Mouse (Mus musculus): ENCODE results near the gene Ptprt. TPM values are rescaled to one million over a fixed set of nuclear protein-coding genes. Genes with fewer than 3 reads are reported as not detected.

Gene Ptprt
- polyA plus RNA-seq, 1 experiment: 0.01 TPM

- H3K36me3 ChIP-seq (replicated peaks; ENCODE audit: low read length): no peaks in the 10 kb centered on the region
- H3K27me3 ChIP-seq (replicated peaks): no peaks in the 10 kb centered on the region
- H3K4me3 ChIP-seq (replicated peaks): no peak overlapping the region
- H3K9me3 ChIP-seq: peaks cover 46% of the 10 kb centered on the region
- TF ChIP-seq FLI1 (IDR thresholded peaks at IDR 0.05; ENCODE audit: low read length): no peak
- TF ChIP-seq GATA1 (IDR thresholded peaks at IDR 0.05; ENCODE audit: borderline replicate concordance, low read length): no peak
- no peaks in the 10 kb centered on the region for H3K4me1 ChIP-seq
These were observed 217.8 kb downstream of the Ptprt start for GRCm38 (mm10) chr2:162443106-162443505.

GRCm38 (mm10) chr2:162436646-162437045 is 224.3 kb downstream of the Ptprt start:
- Histone ChIP-seq H3K4me1 (no peaks in the 10 kb centered on the region), H3K9me3 (peaks cover 24% of the 10 kb centered on the region), H3K27me3 (replicated peaks) (no peaks in the 10 kb centered on the region), H3K36me3 (replicated peaks; ENCODE audit: low read length) (no peaks in the 10 kb centered on the region), H3K4me3 (replicated peaks) (no peak overlapping the region)
- no peak for TF ChIP-seq GATA1 (IDR thresholded peaks at IDR 0.05; ENCODE audit: borderline replicate concordance, low read length)
- TF ChIP-seq FLI1 (IDR thresholded peaks at IDR 0.05; ENCODE audit: low read length): no peak

- TF ChIP-seq GATA1 (IDR thresholded peaks at IDR 0.05; ENCODE audit: borderline replicate concordance, low read length): no peak
- Histone ChIP-seq H3K4me3 (replicated peaks) (no peak overlapping the region), H3K9me3 (peaks cover 47% of the 10 kb centered on the region), H3K4me1 (no peaks in the 10 kb centered on the region), H3K27me3 (replicated peaks) (no peaks in the 10 kb centered on the region), H3K36me3 (replicated peaks; ENCODE audit: low read length) (no peaks in the 10 kb centered on the region)
These were observed 230.8 kb downstream of the Ptprt start for GRCm38 (mm10) chr2:162430171-162430570.

GRCm38 (mm10) chr2:162426114-162426513 is 234.8 kb downstream of the Ptprt start:
- Histone ChIP-seq H3K4me1 (no peaks in the 10 kb centered on the region), H3K9me3 (peaks cover 69% of the 10 kb centered on the region), H3K27me3 (replicated peaks) (no peaks in the 10 kb centered on the region), H3K36me3 (replicated peaks; ENCODE audit: low read length) (no peaks in the 10 kb centered on the region), H3K4me3 (replicated peaks) (no peak overlapping the region)
- TF ChIP-seq FLI1 (IDR thresholded peaks at IDR 0.05; ENCODE audit: low read length) (no peak), GATA1 (IDR thresholded peaks at IDR 0.05; ENCODE audit: borderline replicate concordance, low read length) (no peak)

GRCm38 (mm10) chr2:162418181-162418580 is 242.8 kb downstream of the Ptprt start:
- peaks cover 57% of the 10 kb centered on the region for H3K9me3 ChIP-seq
- H3K27me3 ChIP-seq (replicated peaks): no peaks in the 10 kb centered on the region
- no peaks in the 10 kb centered on the region for H3K36me3 ChIP-seq (replicated peaks; ENCODE audit: low read length)
- no peaks in the 10 kb centered on the region for H3K4me1 ChIP-seq
- TF ChIP-seq GATA1 (IDR thresholded peaks at IDR 0.05; ENCODE audit: borderline replicate concordance, low read length): no peak
- TF ChIP-seq FLI1 (IDR thresholded peaks at IDR 0.05; ENCODE audit: low read length): no peak
- H3K4me3 ChIP-seq (replicated peaks): no peak overlapping the region

- no peaks in the 10 kb centered on the region for H3K36me3 ChIP-seq (replicated peaks; ENCODE audit: low read length)
- no peak overlapping the region for H3K4me3 ChIP-seq (replicated peaks)
- TF ChIP-seq FLI1 (IDR thresholded peaks at IDR 0.05; ENCODE audit: low read length) (no peak), GATA1 (IDR thresholded peaks at IDR 0.05; ENCODE audit: borderline replicate concordance, low read length) (no peak)
- no peaks in the 10 kb centered on the region for H3K27me3 ChIP-seq (replicated peaks)
- H3K4me1 ChIP-seq: no peaks in the 10 kb centered on the region
- peaks cover 64% of the 10 kb centered on the region for H3K9me3 ChIP-seq
These were observed 247.7 kb downstream of the Ptprt start for GRCm38 (mm10) chr2:162413073-162413812.

- Histone ChIP-seq H3K27me3 (replicated peaks) (no peaks in the 10 kb centered on the region), H3K4me3 (replicated peaks) (no peak overlapping the region), H3K36me3 (replicated peaks; ENCODE audit: low read length) (no peaks in the 10 kb centered on the region), H3K4me1 (no peaks in the 10 kb centered on the region), H3K9me3 (peaks cover 80% of the 10 kb centered on the region)
- TF ChIP-seq GATA1 (IDR thresholded peaks at IDR 0.05; ENCODE audit: borderline replicate concordance, low read length): no peak
- TF ChIP-seq FLI1 (IDR thresholded peaks at IDR 0.05; ENCODE audit: low read length): no peak
These were observed 249.9 kb downstream of the Ptprt start for GRCm38 (mm10) chr2:162411014-162411413.

GRCm38 (mm10) chr2:162409245-162409644 is 251.7 kb downstream of the Ptprt start:
- H3K4me1 ChIP-seq: no peaks in the 10 kb centered on the region
- H3K9me3 ChIP-seq: peaks cover 86% of the 10 kb centered on the region
- TF ChIP-seq FLI1 (IDR thresholded peaks at IDR 0.05; ENCODE audit: low read length): no peak
- TF ChIP-seq GATA1 (IDR thresholded peaks at IDR 0.05; ENCODE audit: borderline replicate concordance, low read length): no peak
- no peaks in the 10 kb centered on the region for H3K36me3 ChIP-seq (replicated peaks; ENCODE audit: low read length)
- no peak overlapping the region for H3K4me3 ChIP-seq (replicated peaks)
- H3K27me3 ChIP-seq (replicated peaks): no peaks in the 10 kb centered on the region

- Histone ChIP-seq H3K27me3 (replicated peaks) (no peaks in the 10 kb centered on the region), H3K4me3 (replicated peaks) (no peak overlapping the region), H3K4me1 (no peaks in the 10 kb centered on the region), H3K9me3 (peaks cover 72% of the 10 kb centered on the region), H3K36me3 (replicated peaks; ENCODE audit: low read length) (no peaks in the 10 kb centered on the region)
- TF ChIP-seq FLI1 (IDR thresholded peaks at IDR 0.05; ENCODE audit: low read length) (no peak), GATA1 (IDR thresholded peaks at IDR 0.05; ENCODE audit: borderline replicate concordance, low read length) (no peak)
These were observed 259.4 kb downstream of the Ptprt start for GRCm38 (mm10) chr2:162401316-162402100.

GRCm38 (mm10) chr2:162394601-162395000 is 266.3 kb downstream of the Ptprt start:
- no peaks in the 10 kb centered on the region for H3K4me1 ChIP-seq
- H3K4me3 ChIP-seq (replicated peaks): no peak overlapping the region
- peaks cover 82% of the 10 kb centered on the region for H3K9me3 ChIP-seq
- TF ChIP-seq FLI1 (IDR thresholded peaks at IDR 0.05; ENCODE audit: low read length) (no peak), GATA1 (IDR thresholded peaks at IDR 0.05; ENCODE audit: borderline replicate concordance, low read length) (no peak)
- no peaks in the 10 kb centered on the region for H3K27me3 ChIP-seq (replicated peaks)
- no peaks in the 10 kb centered on the region for H3K36me3 ChIP-seq (replicated peaks; ENCODE audit: low read length)

Measured in megakaryocyte, embryonic 14.5 days (primary cell).